8 mouse cellular contexts compared by ENCODE assay signal in the genomic region with DNA sequence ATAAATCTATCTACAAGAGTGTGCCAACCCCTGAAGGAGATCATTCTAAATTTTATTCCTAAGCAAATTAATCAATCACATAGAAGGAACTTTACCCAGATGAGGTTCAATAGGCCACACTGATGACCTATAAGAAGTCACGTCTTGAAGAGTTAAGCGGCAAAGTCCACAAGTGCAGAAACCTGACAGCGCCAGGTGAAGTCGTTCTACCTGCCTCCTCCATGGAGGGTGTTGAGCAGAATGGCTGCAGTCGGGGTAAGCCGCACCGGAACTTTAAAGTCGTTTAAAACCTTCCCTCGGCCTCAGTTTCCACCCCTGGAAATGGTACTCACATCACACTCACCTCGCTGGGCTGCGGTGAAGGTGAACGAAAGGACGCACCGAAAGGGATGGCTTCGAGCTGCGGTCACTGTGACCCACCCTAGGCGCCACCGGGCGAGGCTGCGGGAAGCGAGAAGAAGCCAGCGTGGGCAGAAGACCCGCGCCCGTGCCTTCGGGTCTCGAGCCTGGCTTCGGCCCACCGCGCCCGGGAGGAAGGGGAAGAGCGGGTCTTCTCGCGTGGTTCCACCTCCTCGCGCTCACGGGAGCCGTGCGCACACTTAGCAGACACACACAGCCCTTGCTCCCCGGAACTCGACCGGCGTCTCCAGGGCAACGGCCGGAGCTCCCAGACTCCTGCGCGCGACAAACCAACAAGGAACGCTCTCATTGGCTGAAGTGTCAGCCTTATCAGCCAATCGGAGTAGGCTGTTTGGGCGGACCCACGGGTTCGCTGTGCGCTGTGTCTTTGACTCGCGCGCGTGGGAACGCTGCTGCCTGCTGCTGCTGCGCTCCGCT. TPM values are rescaled to one million over a fixed set of nuclear protein-coding genes. Genes with fewer than 3 reads are reported as not detected.
DNase-seq lines count a peak whose midpoint lies in the region; ATAC-seq lines count a peak whose summit lies in the region.

A gene (minus strand): TSS at position 660 of the 837 bp plus-strand sequence.

- intact Hi-C loops in gastrocnemius, postnatal 14 days (cut with DNase I; ENCODE audit: low total_unique reads) = no loop called here
- intact Hi-C loops in left cerebral cortex, postnatal 10 days (cut with DNase I) = no loop called here

- ATAC-seq in inflammation-experienced regulatory T-cells, adult 6 months = peak; percentile 98
- peak; percentile 91 for ATAC-seq in megakaryocyte-erythroid progenitor cell, adult 5-6 weeks (replicated peaks; ENCODE audit: low FRiP score, low TSS enrichment, poor library complexity, severe bottlenecking)

- DNase-seq in adrenal gland, adult (ENCODE audit: inconsistent age in 2 of 2, low spot score in 1 of 2) = peak; percentile 97 to 99
- peak; percentile 99 for DNase-seq in embryo, embryonic 10.5 days (ENCODE audit: low spot score)
- DNase-seq in gastrocnemius, postnatal 14 days = peak; percentile 96
- peak; percentile 98 for DNase-seq in left cerebral cortex, postnatal 10 days (ENCODE audit: extremely low spot score in 1 of 2, low spot score in 2 of 2)
- DNase-seq in right cerebral cortex, postnatal 25 days = peak; percentile 97
- peak; percentile 95 to 99 for DNase-seq in urinary bladder, postnatal 4 days (ENCODE audit: low spot score in 2 of 2)

RNA-seq across cellular contexts. Expression of the gene that starts here (rescaled TPM):
- total RNA-seq in gastrocnemius, postnatal 14 days (2021) = 10 to 100 TPM in 1 of 2 experiments, 1 to 10 TPM in 1; 9.6 to 10.9 TPM
- polyA plus RNA-seq in inflammation-experienced regulatory T-cells, adult 6 months (2017; shearing (Covaris generic)) = 10 to 100 TPM; 24.8 to 27.1 (median 26.2) TPM
- 10 to 100 TPM; 83.7 to 84.3 TPM for total RNA-seq in left cerebral cortex, postnatal 10 days (2021)
- 71.3 and 96.2 TPM in 2 replicates for total RNA-seq in megakaryocyte-erythroid progenitor cell, adult 5-6 weeks (2014; fragmentation: Nextera tagmentation)
- total RNA-seq in megakaryocyte-erythroid progenitor cell, adult 5-6 weeks (2017) = 25.5 and 33.5 TPM in 2 replicates

Comparison
In these comparisons a context has a peak if more than half of its experiments do, and no peak if none do; other contexts are left out.
1. Peak in every context shown above with its lines: DNase-seq and ATAC-seq.